Mouse (Mus musculus) left cerebral cortex, adult 8-10 months (tissue): ENCODE measurements around the gene Znrf4. TPM values are rescaled to one million over a fixed set of nuclear protein-coding genes. Genes with fewer than 3 reads are reported as not detected.

Source experiments
- DNase-seq, 2 experiments: peaks; one replicate each; pipeline ENCODE4 v3.0.0; 2022; ENCODE audit warnings: low spot score in 2 of 2
- total RNA-seq, 4 experiments: library from RNA; stranded (reverse); gene quantifications; 2 replicates each; pipeline ENCODE4 v1.2.4; 2022

Gene Znrf4
- total RNA-seq, 4 experiments from 2014 or later, result not detected

GRCm38 (mm10) chr17:56490438-56491152 lies 21.6 kb downstream of the Znrf4 start:
- DNase-seq, result peak in 1 of 2 experiments; percentile 79

DNA sequence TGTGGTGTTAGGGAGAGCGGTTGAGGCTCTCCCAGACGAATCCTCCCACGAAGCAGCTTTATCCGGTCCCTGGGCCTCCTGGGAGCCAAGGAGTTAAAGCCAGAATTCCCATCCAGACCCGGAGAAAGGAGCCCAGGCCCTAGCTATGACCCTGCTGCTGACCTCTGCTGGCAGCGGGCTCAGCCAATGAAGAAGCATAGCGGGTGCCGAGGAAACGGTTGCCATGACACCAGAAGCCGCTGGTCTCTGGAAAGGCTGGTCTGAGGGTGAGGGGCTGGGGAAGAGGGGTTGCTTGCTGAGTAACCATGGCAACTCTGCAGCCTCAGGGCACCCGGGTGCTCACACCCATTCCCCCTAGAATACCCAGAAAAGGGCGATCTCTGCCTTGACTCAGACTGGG lies 24.2 kb downstream of the Znrf4 start:
- no peak for DNase-seq

GRCm38 (mm10) chr17:56487441-56487888 lies 24.8 kb downstream of the Znrf4 start:
- no peak for DNase-seq

DNA sequence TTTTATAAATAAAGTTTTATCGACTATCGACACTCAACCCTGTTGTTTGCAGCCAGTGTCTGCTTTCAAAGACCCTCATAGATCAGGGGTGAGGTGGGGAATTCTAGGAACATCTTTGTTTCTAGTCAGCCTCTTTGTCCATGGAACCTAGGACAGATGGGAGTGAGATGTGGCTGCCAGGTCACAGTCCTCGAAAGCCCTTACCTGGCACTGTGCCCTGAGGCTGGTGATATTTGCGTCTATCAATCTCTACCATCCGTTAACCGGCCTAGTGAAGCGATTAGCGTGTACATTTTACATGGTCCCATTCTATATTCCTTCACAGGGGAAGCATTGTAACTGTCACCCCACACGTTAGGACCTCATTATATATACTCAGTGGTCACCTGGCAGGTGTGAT lies 26.3 kb downstream of the Znrf4 start:
- no peak for DNase-seq

DNA sequence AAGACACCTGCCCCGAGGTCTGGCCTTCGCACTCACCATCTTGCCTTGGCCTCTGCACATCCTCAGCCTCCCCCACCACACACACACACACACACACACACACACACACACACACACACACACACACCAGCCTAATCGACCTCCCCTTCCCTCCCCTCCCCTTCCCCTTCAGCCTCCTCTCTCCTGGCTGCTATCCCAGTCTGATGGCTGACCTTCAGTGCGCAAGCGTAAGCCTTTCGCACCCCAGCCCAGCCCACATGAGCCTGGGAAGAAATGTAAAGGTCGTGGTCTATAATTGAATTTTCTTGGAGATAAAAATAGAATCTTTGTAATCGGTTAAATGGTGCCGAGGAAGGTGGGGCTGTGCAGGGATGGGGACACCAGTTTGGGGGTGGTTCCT lies 27.1 kb downstream of the Znrf4 start:
- no peak for DNase-seq

DNA sequence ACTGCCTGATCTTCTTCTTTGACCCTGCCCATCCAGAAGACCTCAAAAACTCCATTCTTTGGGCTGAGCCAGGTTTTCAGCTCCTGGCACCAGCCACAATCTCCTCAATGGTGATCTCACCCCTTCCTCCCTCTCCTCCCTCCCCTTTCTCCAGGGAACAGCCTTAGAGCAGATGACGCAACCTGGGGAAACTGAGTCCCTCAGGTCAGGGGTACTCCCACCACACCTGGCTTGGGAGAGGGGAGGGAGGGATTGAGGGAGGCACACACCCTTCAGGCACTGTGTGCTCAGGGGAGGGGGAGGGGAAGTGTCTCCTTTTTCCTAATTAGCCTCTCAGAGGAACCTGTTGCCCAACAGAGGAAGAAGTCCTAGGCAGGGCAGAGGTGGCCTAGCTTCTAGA lies 29.6 kb downstream of the Znrf4 start:
- DNase-seq, result no peak

- DNase-seq, result no peak
These were observed 32.9 kb downstream of the Znrf4 start for GRCm38 (mm10) chr17:56479358-56479757.

GRCm38 (mm10) chr17:56478191-56478611 lies 34.0 kb downstream of the Znrf4 start:
- no peak for DNase-seq

- DNase-seq, result no peak
These were observed 34.9 kb downstream of the Znrf4 start for GRCm38 (mm10) chr17:56477191-56477818.

- DNase-seq, result peak; percentile 93 to 99
These were observed 35.9 kb downstream of the Znrf4 start, which contains the start of gene Ptprs for GRCm38 (mm10) chr17:56476402-56476752. Gene Ptprs (minus strand): TSS chr17:56476483.

DNA sequence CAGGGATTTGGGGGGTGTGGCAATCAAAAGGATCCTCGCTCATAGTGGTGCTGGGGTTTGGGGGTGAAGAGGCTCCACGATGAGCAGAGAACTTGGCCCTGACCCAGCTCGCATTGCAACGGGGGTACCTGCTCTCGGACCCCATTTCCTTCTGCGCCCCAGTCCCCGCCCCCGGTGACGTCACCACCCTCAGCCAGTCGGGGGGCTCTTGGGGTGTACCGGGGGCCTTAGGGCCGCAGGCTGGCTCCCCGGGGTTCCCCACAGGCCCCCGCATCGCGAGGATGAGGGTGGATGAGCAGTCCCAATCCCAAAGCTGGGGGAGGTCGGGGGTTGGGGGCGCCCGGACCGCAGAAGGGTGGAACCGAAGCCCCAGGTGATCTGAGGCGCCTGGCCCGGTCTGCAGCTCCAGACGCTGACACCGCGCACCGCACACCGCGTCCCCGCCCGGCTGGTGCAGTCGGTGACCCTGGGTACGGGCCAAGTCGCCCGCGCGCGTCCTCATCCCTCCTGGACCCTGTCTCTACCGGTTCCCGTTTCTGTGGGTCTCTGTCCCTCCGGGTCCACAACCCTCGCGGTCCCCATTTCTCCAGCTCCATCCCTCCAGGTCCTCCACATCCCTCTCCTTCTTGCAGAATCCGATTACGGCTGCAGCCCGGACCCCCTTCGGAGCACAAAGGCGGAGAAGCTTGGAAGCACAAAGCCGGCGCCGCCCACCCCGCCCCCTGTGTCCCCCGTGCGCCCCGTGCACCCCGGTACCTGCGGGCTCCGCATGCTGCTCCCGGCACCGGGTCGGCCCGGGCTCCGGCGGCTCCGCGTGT lies 36.4 kb downstream of the Znrf4 start:
- peak in 1 of 2 experiments; percentile 63 for DNase-seq

GRCm38 (mm10) chr17:56474831-56475581 lies 37.2 kb downstream of the Znrf4 start:
- DNase-seq, result peak in 1 of 2 experiments; percentile 59

DNA sequence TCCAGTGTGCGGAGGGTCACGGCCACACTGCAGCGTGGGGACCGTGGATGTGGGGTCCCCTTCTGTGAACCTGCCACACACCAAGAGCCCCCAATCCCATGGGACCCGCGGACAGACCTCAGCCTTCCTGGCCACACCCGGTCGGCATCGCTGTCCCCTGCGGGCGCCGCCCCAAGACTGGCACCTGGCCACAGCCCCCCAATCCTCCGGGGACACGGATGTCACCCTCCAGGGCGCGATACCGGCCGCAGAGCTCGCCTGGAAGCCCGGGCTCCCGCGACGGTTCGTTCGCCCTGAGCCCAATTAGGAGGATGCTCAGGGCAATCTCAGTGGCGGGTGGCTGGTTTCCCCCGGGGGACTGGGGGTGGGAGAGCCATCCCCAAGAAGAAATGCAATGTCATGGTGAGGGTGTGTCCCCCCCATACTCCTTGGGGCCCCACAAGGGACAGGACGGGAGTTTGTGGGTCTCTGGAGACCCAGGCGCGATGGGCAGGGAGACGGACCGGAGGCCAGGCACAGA lies 37.9 kb downstream of the Znrf4 start:
- no peak for DNase-seq

DNA sequence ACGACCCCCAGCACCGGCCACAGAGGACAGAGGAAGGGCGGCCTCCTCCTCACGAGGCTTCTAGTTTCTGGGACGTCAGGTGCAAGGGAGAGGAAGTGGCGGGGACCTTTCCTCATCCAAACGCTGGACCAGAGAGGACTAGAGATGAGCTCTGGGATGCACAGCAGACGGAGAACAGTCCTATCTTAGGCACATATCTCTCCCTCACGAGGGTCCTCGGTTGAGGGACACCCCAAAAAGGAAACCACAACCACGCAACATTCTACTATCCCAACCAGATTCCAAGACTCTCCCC lies 38.7 kb downstream of the Znrf4 start:
- DNase-seq, result no peak

- peak; percentile 59 to 61 for DNase-seq
These were observed 39.3 kb downstream of the Znrf4 start for GRCm38 (mm10) chr17:56472733-56473610.

DNA sequence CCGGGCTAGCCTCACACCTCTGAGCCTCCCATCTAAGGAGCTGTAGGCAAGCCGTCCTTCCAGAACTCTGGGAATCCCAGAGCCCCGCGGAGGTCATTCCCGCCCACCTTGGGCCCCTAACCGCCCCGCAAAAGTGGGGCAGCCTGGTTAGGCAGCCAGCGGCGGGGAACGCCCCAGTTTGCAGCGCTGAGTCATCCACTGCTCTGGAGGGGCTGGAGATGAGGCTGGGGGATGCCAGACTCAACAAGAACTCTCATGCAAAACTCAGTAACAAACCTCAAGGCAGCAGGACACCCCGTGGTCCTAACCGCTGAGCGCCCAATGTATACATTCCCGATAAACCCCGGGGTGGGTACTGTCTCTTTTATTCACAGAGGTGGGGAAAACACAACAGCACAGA lies 40.1 kb downstream of the Znrf4 start:
- no peak for DNase-seq

DNA sequence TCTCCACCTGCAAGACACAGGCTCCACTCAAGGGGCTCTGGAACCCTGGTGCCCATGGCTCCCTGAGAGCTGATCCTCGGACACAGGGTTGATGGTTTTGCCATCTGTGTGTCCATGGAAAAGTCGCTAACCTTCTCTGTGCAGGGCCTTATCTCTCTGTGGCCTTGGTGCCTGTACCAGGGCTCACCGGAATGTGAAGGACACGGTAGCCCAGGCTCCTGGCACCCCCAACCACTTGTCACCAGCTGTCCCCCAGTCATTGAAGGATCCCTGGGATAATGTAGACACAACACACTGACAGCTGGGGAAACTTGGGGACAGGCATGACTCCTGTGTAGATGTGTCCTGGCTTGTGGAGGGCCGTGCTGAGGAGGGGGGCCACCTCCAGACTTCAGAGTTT lies 41.1 kb downstream of the Znrf4 start:
- no peak for DNase-seq

- no peak for DNase-seq
These were observed 41.7 kb downstream of the Znrf4 start for GRCm38 (mm10) chr17:56470571-56470970.

- no peak for DNase-seq
These were observed 42.2 kb downstream of the Znrf4 start for GRCm38 (mm10) chr17:56470001-56470436.

- DNase-seq, result no peak
These were observed 43.0 kb downstream of the Znrf4 start for GRCm38 (mm10) chr17:56469275-56469674.
